Mouse (Mus musculus): ENCODE measurements at regions not wholly inside any gene's neighbourhood (a gene's known extent, or its start where the extent isn't known, plus 50 kb on each side); places are given as distances from the start of the nearest gene placed in this dataset.
A peak's percentile ranks its signal among the peaks of the same experiment; 100 is the strongest.

DNA sequence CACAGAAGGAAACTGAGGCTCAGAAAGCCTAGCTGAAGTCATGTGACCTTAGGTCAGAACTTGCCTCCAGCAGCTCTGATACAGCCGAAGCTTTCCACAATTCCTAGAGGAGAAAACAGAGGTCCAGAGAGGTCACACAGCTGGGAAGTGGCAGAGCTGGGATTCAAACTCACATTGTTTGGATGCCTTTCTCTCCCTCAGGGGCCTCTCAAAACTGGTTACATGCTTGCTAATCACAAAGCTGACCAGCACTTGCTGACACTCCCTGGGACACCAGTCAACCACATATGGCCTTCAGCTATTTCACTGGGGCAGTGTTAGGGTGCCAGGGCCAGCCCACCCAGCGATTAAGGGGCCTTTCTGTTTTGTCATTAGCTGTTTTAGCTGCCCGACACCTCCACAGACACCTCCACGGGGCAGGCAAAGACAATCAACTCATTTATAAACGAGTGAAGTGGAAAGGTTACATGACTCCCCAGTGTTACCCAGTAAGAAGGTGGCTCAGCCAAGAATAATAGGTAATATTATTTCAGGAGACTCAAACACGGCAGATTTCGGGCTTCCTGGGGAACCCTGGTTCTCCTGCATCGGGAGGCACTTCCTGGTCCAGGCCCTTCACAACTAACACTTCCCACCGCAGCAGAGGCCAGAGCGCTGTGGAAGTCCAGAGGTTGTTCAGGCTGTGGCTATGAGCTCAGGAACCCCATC is 71.4 kb downstream of the 2410131K14Rik start:
- ATAC-seq (ENCODE audit: low TSS enrichment), result no peak

DNA sequence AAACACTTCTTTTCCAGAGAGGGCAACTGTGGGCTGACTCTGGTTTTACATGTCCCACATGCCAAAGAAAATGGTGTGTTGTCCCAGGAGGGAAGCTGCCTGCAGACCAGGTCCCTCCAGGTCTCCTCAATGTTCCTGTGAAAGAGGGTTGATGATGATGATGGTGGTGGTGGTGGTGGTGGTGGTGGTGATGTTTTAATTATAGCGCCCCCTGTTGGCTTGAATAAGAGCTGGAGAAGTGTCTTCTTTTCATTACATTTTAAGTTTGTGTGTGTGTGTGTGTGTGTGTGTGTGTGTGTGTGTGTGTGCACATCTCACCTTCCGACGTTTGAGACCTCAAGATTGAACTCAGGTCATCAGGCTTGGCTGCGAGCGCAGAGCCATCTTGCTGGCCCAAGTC is 73.0 kb downstream of the 2410131K14Rik start:
- no peak for ATAC-seq (ENCODE audit: low TSS enrichment)

DNA sequence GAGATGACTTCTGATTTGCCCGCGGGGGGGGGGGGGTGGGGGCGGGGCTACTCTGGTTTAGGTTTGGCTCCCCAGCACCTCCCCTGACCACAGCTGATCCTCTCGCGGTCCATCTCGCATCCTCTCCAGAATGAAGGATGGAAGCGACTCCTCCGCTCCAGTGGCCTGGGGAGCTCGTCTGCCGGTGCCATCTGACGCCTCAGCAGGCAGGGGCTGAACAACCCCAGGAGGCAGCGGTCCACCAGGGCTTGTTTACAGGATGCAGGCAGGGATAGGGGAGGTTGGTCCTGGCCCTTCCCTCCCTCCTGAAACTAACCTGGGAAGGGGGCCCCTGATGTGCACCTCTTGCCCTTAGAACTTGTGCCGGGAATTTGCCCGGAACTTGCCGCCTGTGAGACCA is 73.9 kb downstream of the 2410131K14Rik start:
- no peak for ATAC-seq (ENCODE audit: low TSS enrichment)

DNA sequence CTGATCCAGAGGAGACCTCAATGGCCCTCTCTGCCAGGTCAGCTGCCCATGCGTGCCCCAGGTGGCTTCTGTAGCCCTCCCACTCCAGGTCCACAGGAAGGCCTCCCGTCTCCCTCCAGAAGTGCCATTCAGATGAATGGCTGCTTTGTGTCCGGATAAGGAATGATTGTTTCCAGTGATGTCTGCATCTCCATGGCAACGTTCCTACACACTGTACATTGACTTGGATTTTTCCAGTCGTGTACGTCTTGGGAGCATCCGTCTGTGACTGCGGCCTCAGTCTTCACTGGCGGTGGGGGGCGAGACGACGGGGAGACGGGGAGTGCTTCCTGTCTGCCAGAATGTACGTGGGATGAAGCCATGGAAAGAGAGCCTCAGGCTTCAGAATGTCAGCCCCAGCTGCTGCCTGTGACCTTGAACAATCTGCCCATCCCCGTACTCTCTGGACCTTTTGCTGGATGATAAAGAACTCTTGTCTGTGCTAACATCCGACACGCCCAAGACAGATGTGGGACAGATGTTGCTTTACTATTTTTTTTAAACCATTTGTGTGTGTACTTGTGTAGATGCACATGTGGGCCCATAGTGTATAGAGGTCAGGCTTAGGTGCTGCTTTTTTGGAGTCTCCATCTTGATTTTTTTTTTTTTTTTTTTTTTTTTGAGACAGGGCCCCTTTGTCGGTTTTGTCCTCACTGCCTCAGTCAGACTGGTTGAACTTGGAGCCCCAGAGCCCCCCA is 76.9 kb downstream of the 2410131K14Rik start:
- peak; percentile 71 for ATAC-seq (ENCODE audit: low TSS enrichment)

DNA sequence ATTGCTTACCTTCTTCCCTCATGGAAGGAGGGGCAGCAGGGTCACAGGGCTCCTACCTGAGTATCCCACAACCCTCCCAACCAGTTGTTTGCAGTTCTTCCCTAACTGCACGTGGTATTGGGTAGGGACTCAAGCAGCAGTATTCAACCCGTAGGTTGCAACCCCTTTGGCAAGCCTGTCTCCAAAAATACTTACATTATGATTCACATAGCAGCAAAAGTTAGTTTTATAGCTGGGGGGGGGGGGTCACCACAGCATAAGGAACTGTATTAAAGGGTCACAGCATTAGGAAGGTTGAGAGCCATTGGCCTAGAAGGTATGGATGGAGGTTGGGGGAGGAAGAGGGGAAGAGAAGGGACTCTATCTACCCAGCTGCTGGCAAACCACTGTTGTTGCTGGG is 78.1 kb downstream of the 2410131K14Rik start:
- ATAC-seq (ENCODE audit: low TSS enrichment), result no peak

DNA sequence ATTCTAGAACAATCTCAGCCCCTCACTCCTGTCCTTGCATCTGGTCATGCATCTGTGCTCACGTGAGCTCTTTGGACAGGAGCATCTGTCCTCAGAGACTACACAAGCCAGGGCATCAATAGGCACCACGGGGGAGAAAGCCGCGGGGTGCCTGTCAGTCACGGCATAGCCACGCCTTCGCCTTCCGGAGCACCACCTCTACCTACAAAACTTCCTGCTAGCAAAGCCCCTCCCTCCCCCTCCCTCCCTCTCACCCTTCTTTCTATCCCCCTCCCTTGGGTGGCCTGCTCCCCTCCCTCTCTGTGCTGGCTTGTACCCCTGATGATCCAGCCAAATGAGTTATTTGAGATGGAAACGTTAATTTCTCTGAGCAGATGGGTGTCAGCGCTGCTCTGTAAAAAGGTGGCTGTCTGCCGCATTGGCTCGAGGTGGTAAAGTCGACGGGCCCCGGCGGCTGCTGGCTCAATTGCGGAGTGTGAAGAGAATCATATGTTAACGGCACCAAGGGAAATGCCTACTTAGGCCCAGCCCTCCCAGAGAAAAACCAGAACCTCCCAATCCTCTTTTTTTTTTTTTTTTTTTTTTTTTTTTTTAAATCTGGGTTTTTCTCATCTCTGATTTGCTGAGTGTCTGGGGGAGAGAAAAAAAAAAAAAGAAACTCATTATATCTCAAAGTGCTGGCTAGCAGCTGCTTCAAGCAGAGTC is 82.0 kb downstream of the 2410131K14Rik start:
- peak; percentile 50 for ATAC-seq (ENCODE audit: low TSS enrichment)

DNA sequence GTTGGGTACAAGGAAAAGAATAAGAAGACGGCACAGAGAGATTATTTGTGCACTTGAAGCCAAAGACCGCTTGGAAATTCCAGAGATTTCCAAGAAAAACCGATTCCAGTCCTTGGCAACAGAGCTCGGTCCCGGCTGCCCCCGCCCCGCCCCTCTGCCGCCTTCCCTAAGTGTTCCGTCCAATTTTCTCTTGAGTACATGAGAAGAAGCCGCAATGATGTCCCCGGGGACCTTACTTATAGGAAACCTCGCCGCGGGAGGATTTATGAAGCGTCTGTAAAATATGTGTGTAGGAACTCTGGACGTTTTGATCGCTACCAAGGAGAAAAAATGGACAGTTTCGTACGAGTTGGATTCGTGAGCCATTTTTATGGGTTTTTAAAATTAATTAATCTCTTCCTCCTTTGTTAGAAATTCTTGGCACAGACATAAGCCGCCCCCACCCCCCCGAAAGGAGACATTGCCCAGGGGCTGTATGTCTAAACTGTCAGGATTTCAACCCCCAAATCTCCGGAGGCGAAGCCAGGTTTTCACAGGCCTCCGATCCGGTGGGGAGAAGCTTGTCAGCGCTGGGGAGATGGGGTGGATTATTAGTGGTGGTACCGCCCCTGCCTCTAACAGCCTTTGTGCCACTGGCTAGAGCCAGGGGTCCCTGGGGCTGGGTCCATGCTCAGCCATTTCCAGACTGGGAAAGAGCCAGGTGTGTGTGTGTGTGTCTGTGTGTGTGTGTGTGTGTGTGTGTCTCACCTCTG is 83.1 kb downstream of the 2410131K14Rik start:
- ATAC-seq (ENCODE audit: low TSS enrichment), result no peak

DNA sequence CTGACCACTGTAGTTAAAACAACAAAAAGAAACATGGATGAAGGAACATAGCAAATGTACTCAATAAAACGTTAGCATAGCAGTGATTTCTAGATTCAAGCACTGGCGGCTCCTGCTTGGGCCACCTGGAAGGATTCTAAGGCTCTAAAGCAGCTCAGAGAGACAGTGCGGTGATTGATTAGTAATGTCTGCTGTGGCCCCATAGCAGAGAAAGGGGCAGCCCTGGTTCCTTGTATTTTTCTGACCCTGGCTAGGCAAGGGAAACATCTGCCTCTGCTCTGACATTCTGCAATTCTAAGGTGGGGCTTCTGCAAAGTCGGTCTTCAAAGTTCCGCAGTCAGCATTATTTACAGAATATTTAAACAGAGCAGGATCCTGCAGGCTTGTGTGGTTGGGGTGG is 84.1 kb downstream of the 2410131K14Rik start:
- no peak for ATAC-seq (ENCODE audit: low TSS enrichment)

DNA sequence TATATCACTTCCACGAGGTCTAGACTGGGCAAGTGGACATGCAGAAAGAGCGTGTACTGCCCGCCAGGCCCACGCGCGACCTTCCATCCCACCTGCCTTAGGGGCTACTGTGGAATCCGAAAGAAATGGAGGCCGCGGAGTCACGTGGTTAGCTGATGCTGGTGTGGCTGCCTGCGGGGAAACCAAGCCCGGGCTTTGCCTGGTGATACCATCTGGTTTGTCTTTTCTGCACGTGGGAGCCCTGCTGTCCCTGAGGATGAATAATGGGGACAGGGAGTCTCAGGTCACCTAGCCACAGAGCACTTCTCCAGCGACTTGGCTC is 86.2 kb downstream of the 2410131K14Rik start:
- peak; percentile 76 for ATAC-seq (ENCODE audit: low TSS enrichment)

DNA sequence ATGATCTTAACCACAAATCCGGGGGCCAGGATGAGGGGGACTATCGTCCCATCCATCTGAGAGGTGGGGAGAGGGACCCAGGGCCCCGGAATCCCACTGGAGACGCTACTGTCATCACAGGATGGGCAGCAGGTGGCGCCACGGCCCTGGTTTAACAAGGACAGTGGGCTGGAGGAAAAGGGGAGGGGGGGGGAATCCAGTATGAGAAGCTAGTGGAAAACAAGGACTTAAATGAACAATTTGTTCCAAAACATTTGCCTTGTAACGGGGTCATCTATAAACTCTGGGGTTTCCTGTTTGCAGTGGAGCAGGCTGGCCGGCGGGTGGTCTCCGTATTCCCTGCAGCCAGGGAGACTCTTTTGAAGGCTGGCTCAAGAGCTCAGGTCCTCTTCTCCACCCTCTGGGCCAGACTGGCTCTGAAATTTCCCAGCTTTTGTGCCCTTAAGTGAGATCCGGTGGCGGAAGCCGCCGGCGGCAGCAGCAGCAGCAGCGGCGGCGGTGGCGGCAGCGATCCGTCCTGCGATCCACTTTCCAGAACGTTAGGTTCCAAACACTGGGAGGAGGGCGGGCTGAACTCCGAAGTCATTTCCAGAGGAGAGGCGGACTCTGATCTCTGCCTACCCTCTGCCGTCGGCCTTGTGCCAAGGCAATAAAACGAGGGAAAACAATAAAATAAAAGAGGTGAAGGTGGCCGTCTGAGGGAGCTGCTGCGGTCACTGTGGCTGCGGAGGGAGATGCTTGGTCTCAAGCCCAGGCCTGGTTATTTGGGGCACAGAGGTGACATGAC is 86.8 kb downstream of the 2410131K14Rik start:
- ATAC-seq (ENCODE audit: low TSS enrichment), result peak; percentile 68

DNA sequence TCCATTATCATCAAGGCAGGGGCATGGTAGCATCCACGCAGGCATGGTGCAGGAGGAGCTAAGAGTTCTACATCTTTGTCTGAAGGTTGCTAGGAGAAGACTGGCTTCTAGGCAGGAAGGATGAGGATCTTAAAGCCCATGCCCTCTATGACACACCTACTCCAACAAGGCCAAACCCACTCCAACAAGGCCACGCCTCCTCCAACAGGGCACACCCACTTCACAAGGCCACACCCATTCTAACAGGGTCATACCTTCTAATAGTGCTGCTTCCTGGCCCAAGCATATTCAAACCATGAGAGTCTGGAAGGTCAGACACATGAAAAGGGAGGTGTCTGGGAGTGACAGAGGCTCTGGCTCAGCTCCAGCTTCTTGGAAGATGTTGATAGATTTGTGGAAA is 89.0 kb downstream of the 2410131K14Rik start:
- no peak for ATAC-seq (ENCODE audit: low TSS enrichment)

DNA sequence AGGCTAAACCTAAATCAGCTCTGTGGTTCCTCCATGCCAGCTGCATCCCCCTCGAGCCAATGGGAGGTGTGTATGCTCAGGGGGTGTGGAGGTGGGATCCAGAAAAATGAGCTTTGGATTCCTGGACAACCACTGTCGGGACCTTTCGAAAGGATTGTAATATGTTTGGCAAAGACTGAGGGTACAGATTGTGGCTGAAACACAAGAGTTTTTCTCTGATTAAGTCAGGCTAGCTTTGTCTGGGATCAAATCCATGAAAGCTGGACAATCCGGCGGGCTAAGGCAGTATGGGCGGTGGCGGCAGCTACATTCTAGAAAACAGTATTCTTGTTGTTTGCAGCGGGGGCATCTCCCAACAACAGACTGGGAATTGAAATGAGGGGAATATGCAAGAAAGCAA is 93.2 kb downstream of the 2410131K14Rik start:
- no peak for ATAC-seq (ENCODE audit: low TSS enrichment)

DNA sequence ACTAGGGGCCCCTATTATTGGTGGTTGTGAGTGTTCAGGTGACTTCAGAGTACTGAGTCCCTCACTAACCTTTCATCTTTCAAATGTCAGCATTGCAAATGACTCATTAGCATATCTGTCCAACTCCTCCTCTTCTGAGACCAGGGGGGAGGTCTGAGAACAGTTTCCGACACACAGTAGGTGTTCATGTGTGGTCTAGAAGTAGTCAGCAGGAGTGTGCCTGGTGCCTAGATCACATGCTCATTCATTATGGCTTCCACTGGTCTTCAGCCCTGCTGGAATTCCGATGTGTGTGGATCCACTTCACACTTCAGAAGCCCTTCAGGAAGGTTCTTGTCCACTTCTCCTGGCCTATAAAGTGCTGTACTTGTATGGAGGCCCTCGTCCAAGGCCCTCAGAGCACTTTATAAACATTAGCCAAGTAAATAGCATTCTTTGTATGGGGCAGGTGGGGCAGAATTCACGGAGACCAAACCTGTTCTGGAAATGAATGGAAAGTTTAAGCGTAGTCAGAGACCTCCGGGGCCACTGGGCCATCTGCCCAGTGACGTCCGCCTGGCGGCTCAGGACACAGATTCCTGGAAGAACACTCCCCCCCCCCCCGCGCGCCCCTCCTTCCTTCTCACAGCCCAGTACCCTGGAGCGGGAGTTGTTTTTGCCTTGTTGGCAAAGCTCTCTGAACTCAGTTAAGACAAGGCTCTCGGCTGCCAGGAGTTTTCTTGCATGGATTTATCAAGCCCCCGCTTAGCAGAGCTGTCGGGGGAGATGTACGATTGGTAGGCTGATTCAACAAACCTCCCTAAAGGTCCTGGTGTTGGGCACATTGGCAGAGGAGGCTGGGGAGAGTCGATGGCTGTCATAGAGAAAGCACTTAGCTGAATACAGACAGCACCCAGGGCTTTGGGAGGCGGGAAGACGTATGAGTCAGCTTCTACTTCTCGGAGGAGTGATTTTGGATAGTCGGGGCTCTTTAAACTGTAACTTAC is 94.9 kb downstream of the 2410131K14Rik start:
- ATAC-seq (ENCODE audit: low TSS enrichment), result peak; percentile 88

DNA sequence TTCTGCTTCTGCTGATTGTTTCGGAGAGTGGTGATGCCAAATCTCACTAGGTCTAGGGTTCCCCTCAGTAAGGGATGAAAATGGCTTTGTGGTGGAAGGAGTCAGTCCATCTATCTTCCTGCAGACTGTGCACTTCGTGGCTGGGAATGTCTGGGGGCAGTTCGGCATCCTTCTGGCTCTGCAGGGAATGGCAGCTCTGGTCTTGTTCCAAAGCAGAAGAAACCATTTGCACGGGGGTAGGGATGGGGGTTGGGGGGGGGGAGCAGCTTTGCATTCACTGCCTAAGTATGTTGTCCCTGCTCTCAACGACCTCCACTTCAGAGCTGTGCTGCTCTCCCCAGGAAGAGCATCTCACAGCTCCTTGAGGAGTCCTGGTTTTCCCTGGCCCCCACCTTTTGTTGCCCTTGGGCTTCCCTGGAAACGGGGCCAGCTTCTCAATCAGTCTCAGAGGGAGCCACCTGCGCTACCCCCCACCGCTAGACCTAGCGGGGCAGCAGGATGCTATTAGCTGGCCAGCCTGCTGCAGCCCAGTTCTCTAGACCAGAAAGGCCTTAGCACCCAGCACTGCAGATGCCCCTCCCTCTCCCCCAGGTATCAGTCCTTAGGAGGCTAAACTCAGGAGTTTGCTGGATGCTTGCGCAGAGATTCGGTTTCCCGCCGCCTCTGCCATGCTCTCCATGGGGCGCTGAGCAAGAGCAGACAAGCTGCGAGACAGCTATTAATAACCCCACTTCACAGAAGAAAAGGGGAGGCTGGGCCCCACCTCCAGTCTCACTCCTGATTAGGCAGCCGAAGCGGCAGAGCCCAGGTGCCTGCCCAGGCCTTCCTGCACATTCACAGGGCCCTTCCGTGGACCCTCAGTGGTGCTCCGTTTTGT is 98.7 kb downstream of the 2410131K14Rik start:
- peak; percentile 82 for ATAC-seq (ENCODE audit: low TSS enrichment)

DNA sequence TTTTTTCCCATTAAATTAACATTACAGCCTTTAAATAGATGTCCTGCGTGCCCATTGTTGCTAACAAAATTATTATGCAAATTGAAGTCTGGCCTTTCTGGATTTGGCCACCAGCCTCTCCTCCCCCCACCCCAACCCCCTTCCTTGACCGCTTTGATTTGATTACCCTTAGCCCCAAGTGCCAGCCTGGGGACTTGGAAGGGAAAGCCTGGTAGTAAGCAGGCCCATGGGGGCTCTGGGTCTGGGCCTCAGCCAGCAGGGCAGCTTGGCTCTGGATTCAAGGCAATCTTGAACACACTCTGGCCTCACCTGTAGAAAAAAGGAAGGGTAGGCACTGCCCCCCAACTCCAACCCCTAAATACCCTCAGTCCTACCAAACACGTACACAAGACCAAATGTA is 100.2 kb downstream of the 2410131K14Rik start:
- ATAC-seq (ENCODE audit: low TSS enrichment), result no peak

DNA sequence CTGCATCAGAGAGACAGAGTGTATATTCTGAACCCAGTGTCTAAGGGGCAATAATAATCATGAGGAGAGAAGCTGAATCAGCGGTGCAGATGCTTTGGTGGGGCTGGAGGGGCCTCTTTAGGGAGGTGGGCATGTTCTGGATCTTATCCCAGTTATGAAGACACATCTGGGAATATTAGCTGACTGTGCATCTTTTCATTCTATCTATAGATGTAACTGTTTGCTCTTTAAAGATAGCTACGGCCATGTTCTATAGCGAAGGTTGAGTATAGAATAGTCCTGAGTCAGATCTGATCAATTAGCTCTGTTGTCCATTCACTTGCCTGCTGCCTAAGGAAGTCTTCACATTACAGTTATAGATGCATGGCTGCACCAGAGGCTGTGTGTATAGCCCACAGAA is 104.0 kb downstream of the 2410131K14Rik start:
- ATAC-seq (ENCODE audit: low TSS enrichment), result no peak

DNA sequence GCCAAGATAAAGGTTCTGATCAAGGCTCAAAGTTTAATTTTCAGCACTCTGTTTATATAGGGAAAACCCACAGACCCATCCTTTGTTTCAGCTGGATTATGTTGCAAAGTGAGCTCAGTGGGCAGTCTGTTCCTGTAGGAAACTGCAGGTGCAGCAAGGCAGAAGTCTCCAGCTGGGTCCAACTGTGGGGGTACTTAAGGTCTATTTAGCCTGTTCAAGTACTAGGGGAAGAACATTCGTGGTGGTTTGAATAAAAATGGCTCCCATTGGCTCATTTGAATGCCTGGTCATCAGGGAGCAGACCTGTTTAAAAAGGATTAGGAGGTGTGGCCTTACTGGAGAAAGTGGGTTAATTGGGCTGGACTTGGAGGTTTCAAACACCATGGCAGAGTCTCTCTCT is 106.3 kb downstream of the 2410131K14Rik start:
- no peak for ATAC-seq (ENCODE audit: low TSS enrichment)

DNA sequence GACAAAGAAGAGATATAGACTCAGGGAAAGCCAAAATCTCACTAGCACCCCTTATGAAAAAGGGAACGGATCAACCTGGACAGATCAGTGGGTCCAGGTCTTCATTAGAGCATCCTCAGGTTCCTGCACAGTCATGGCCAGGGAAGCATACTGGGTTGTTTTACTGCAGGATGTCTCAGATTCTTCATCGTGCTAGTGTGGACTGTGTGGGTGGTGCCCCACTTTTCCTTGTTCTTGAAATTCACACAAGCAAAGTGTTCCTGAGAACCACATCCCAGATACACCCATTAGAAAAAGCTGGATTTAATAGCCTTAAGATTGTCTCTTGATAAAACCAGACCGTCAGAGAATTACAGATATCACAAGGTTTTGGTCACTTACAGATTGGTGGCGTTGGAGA is 107.1 kb downstream of the 2410131K14Rik start:
- ATAC-seq (ENCODE audit: low TSS enrichment), result peak; percentile 91

DNA sequence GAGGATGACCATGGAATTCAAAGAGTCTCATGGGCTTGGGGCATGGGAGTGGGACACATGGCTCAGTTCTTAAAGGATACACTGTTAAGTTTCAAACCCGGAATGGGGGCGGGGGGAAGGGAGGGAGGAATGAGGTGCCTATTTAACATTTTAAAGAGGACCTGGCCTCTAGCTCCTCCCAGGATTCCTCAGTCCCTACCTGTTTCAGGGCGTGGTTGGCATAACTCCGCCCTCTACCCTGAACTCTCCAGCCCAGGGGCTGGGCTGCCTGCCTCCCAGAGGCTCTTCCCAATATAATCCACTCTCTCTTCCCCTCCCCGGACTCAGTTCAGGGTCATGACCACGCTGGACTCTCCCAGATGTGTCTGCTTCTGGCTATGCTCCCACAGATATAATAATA is 108.0 kb downstream of the 2410131K14Rik start:
- no peak for ATAC-seq (ENCODE audit: low TSS enrichment)
